Mouse (Mus musculus) stomach, postnatal 0 days (tissue): ENCODE results near the gene Sephs2.

Source experiments
- CTCF ChIP-seq: IDR thresholded peaks from 2 replicates; pipeline ENCODE4 v1.5.1; 2016; ENCODE audit warnings: antibody characterized with exemption, low read depth, mild to moderate bottlenecking, moderate library complexity
- EP300 ChIP-seq: optimal IDR thresholded peaks from 2 replicates; pipeline ENCODE3; 2016; ENCODE audit warnings: antibody characterized with exemption

DNA sequence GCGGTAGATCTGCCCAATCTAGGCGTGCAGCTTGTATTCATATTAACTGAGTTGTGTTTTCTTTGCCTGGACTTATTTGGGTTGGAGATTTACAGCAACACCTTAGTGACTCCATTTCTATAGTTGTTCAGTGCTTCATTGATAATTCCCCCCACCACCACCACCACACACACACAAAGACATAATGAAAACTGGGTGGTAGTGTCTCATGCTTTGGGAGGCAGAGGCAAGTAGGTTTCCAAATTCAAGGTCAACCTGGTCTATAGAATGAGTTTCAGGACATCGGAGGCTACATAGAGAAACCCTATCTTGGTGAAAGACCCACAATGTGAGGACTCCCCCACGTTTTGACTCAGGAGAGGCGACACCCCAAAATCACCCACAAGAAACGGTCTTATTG is 49.2 kb downstream of the Sephs2 start:
- TF ChIP-seq CTCF (no peak), EP300 (no peak)
